Mouse (Mus musculus) urinary bladder, adult 2 months (tissue): ENCODE results near the gene Abl2. TPM values are rescaled to one million over a fixed set of nuclear protein-coding genes. Genes with fewer than 3 reads are reported as not detected.

Experiments used
- DNase-seq: peaks from one replicate; pipeline ENCODE4 v3.0.0; 2022; ENCODE audit warnings: low spot score
- polyA plus RNA-seq: library from polyadenylated mRNA; depleted of rRNA; stranded (reverse); fragments of >200 nt; gene quantifications from 2 replicates; pipeline ENCODE4 v1.2.3, GENCODE M21; 2012

The Abl2 gene
- polyA plus RNA-seq, 1 experiment: 7.0 TPM

DNA sequence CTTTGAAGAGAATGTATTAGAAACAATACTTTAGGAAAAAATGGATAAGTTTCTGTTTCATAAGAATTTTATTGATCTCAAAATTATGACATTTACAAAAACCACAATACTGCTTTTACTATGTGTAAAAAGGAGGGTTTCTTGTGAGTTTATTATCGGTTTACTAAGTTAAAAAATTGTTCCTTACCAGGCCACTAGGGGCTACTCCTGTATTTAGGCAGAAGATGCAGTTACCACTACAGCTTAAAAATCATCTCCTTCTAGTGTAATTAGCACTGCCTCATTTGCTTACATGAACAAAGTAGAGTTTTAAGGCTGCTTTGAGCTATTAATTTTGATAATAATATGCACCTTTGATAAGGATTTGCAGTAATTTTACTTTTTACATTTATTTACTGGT lies 25.6 kb downstream of the Abl2 start:
- no peak for DNase-seq

DNA sequence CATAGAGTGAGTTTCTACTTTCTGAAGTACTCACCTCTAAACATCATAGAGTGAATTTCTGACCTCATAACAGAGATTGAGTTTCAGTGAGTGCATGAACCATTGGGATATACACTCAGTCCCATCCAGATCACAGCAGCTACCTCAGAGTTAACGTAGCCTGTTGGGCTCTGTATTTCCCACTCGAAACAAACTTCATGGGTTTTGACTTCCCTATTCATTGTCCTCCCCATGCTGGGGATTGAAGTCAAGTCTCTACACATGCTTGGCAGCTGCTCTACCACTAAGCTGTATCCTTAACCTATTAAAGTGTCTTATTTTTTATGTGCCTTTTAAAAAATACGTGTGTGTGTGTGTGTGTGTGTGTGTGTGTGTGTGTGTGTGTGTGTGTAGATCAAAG lies 26.9 kb downstream of the Abl2 start:
- no peak for DNase-seq

DNA sequence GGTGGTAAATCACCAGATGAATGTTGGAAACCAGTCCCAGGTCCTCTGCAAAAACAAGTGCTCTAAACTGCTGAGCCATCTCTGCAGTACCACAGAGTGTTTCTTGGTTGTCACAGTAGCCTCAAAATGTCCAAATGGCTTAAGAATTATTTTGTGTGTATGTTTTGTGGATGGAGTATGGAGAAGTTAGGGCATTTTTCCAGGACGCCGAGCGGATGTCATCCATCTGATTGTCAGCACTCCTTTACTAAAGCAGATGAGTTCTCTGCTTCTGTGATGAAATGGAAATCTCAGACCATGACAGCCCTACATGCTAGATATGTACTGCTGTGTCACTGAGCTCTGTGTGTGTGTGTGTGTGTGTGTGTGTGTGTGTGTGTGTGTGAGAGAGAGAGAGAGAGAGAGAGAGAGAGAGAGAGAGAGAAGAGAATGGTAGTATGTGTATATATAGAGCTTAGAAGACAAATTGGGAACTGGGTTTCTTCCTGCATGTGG lies 31.3 kb downstream of the Abl2 start:
- no peak for DNase-seq

DNA sequence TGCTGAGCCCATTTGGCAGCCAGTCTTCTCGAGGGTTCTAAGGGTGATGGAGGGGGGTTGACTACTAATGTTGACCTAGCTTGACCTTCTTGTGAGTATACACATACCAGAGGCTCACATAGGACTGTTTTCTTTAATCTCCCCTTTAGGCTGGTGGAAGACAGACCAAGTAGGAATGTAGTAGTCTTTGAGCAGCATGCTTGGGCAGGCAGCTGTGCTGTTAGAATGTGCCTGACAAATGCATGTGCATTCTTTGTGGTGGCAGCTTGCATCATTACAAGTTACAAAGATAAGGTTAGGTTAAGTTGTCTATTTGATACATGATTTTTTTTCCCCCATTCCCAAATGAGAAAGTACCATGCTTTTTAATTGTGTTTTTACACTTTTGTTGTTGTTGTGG lies 31.8 kb downstream of the Abl2 start:
- DNase-seq: no peak

DNA sequence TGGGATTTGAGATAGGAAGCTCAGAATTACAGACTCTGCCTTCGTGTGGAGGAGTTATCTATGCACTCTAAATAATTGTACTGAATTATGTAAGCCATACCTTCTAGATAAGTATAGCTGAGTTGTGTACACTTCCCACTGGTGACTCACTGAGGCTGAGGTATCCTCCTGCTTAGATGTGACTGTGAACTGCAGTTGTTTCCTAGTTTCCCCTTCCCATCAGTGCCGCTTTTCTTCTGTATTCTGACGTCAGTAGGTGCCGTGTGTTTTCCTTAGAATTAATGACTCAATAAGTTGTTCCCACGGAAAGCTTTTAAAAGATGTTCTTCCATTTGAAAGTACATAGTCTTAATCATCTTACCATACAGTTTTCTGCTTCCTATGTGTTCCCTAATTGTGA lies 34.7 kb downstream of the Abl2 start:
- DNase-seq: no peak

DNA sequence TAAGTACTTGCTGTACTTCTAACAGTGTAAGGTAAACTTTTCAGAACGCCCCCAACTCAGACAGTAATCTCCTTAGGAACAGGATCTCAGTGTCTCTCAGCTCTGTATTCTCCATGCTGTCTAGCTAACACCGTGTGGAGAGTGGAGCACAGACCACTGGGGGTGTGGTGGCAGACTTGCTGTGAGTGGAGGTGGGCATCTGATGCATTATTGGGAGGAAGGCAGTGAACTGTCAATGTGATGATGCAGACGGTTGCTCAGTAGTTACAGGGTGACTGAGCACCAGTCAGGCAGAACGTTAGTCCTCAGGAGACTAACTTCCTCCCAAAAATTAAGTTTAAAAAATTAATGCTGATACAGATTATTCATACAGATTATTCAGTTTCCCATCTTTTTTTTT lies 38.5 kb downstream of the Abl2 start:
- no peak for DNase-seq

DNA sequence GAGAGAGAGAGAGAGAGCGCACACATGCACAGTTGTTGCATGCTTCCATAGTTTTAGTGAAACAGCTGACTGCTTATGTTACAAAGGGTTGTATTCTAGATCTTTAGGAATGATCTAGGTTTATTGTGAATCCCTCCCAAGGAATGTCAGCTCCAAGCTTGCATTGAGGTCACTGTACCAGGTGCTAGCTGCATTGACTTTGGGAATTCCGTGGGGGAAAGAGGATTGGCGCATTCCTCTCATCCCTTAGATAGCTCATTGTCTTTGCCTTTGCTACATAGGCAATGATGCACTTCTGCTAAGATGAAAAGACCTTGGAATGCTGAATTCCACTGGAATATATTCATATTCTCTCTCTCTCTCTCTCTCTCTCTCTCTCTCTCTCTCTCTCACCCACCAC lies 44.0 kb downstream of the Abl2 start:
- DNase-seq: no peak

DNA sequence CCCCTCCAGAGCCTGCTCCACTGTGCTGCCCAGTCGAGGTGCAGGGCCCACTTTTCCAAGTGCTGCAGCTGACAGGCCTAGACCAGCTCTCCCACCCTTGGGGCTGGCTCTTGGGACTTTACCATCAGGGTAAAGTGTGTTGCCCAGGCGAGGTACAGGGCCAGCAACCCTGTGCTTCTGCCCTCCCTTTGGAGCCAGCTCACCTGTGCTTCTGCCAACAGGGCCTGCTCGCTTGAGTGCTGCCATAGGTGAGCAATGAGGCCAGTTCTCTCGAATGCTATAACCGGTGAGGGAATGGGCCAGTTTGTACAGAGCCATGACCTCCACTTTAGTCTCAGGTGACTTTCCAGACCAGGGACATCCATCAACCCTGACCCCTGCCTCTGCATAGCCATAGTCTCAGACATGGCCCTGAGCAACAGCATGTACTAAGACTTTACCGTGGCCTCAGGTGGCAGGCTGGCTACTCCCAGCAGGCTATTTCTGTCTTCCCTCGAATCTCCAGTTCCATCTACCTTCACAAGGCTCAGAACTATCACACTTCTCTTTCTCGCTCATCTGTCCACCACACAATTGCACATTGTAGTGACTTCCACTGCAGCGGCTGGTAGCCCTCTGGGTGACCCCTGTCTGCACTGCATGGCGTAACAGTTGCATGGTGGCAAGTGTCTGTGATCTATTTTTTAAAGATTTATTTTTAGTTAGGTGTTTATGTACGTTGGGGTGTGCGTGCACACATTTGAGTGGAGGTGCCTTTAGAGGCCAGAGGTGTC lies 46.7 kb downstream of the Abl2 start:
- no peak for DNase-seq

DNA sequence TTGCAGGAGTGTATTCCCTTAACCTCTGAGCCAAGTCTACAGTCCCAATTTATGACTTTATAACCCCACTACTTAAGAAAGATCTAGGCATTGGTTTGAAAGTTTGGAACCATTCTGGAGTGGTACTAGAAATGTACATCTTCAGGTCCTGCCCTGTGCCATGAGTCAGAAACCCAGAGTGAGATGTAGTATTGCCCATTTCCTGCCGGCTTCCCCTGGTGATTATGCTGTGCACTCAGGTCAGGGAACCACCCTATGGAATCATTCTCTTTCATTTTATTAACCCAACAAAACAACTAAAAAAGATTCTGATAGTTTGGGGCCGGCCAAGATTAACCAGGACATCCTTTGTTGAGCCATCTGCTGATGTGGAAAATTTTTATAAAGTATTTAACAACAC lies 47.4 kb downstream of the Abl2 start:
- no peak for DNase-seq

DNA sequence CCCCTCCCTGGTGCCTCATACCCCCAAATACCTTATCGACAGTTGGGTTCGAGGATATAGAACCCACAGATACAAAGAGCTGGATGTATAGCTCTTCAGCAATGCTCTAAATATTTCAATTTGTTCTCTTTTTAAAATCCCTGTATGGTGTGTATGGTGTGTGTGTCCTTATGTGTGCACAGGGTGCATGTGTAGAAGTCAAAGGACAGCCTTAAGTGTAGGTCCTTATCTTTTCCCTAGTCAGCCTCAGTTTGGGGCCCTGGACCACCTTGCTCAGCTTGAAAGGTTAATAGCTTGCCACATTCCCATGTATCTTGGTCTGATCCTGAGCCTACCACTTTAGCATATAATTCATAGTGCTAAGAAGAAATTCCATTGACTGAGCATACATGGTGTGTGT lies 49.9 kb downstream of the Abl2 start:
- DNase-seq: no peak

DNA sequence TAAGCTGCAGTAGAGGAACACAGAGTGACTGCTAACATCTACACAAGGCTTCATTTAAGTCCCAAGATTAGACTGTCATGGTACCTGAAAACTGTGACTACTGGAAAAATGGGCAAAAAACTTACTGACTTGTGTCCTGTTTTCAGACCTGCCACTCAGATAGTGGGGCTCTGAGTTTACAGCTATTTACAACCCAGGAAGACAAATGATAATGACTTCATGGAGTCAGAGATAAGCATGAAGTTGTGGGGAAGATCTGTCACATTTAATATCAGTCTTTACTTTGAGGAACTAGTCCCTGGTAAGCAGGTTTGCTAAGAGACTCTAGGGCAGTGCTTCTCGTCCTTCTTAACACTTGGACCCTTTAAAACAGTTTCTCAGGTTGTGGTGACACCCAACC lies 51.7 kb downstream of the Abl2 start:
- no peak for DNase-seq

DNA sequence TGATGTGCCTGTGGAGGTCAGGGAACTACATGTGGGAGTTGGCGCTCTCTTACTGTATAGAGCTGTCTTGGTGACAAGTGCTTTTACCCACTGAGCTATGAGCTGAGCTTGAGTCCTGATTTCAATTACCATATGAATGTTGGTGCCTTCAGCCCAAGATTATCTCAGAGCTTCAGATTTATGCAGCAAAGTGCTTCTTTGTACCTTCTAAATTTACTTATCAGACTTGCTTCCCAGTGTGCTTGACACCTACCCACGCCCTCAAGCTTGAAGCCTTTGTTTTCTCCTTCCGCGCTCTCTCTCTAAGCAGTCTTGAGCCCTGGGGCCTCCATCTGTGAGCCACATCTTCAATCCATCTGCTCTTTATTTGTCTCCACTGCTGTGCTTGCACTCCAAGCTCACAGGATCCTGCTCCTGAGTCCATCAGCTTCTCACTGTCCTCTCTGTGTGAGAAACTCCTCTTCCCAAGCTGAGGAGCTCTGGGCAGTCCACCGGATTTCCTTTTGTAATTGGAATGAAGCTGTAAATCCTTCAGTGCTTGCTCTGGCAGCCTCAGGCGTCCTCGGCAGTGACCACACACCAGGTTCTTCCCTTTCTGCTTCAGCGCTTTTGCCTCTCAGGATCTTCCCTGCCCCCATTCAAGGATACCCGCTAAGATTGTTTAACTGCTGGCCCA lies 55.4 kb downstream of the Abl2 start:
- no peak for DNase-seq

DNA sequence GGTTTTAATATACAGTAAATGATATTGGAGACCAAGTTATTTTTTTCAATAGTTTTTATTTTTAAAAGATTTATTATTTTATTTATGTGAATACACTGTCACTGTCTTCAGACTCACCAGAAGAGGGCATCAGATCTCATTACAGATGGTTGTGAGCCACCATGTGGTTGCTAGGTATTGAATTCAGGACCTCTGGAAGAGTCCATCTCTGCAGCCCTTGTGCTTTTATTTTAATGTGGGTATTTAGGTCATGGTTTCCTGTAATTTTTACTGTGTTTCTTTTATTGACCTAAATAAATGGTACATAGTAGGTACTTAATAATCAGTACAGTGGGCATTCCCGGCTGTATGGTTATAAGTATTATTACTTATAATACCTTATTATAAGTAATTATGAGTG lies 56.1 kb downstream of the Abl2 start:
- no peak for DNase-seq

DNA sequence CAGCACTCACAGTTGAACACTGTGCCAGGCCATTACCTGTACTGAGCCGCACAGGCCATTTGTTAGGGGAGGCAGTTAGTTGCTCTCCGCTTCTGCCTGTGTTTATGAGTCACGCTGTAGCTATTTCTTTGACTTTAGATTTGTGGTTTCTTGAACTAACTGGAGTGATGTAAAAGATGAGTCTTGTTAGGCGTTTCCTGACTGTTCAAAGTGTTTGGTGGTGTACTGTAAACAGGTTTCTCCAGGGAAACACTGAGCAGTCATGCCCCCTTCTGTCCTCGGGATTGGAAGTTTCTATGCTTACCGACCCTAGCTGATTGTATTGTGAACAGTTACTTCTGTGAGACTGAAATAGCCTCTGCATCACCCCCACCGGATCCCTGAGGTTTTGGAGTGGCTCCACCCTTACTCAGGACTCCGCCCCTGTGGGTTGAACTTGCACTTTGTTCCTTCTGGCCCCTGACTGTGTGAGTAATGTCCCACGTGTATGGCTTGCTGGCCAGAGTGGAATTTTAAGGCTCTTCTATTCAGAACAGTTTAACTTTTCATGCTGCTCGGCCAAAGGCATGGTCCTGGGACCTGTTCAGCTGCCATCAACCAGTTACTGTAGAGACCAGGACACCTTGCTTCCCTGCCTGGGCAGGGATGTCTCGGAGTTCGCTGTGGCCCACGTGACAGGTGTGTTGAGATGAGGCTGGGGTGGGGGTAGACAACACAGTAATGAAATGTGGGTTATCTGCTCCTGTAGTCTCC lies 57.0 kb downstream of the Abl2 start:
- peak; percentile 49 for DNase-seq

DNA sequence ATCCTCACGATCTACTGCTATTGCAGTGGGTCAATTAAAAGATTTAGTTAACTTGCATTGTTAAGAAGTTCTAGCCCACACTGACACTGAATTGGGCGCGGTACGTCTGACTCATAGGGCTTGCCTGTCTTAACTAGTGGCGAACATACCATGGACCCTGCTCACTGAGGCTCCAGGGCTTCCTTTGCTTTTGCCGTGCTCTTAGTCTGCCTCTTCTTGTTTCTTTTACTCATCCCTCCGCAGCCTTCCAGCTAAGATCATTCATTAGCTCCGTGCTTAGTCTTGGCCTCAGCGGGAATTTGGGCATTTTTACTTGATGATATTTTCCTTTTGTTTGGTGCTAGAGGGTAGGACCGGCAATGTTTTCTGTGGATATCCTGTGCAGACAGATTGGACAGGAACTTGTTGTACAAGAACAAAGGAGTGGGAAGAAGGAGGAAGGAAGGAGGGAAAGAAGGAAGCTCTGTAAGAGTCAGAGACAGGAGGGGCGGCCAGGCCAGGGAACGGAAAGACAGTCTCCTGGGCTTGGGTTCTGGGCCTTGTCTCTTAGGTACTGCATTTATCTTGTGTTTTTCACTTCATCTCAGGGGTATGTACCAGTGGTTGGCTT lies 58.5 kb downstream of the Abl2 start:
- DNase-seq: no peak

DNA sequence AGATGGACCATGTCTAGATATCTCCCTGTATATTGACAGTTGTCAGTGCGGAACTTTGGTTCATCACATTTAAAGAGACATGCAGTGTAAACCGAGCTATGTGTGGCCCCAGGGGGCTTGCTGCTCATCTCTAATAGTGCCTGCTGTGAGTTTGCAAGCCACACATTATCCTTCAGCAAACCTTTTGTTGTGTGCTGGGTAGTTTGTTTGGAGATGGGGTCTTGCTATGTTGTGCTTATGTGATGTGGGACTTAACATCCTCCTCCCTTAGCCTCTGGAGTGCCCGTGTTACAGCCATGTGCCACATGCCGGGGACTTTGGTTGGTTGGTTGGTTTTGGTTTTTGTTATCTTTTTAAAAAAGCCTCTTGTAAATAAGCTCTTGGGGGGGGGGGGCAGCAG lies 59.2 kb downstream of the Abl2 start:
- DNase-seq: no peak

DNA sequence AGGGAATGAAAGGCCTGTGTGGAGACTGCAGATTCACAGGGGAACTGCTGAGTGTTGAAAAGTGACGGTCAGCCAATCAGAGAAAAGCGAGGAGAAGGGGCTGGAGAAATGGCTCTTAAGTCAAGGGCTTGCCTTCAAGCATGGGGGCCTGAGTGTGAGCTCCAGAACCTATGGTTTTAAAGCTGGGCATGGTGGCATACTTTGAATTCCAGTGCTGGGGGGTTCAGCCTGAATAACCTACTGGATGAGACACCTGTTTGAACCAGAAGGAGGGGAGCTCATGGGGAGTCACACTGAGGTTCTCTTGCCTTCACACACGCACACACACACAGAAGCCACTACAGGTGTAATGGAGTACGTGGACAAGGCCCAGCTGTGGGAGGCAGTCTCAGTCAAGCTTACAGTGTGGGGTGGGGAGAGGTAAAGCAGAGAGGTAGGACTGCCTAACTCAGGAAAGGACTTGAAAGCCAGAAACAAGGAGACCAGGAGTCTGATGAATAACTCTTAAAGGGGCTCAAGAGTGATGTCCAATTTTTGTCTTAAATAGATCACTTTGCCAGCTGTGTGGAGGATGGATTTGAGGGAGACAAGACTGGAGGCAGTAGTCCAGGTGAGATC lies 61.8 kb downstream of the Abl2 start:
- no peak for DNase-seq

DNA sequence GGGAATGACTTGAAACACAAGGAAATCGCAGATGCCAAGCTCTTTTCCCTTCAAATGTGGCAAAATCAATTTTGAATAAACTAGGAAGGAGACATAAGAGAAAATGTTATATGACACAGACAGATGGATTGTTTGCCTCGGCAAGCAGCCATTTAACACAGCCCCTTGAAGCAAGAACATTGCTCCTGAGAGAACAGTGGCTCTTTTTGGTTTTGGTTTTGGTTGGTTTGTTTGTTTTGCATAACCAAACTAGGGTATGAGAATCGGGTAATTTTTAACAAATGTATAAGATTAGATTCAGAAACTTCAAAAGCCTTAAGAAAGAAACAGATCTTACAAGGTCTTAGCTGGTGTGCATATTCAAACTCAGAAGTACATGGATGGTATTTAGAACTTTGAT lies 62.4 kb downstream of the Abl2 start:
- DNase-seq: no peak

DNA sequence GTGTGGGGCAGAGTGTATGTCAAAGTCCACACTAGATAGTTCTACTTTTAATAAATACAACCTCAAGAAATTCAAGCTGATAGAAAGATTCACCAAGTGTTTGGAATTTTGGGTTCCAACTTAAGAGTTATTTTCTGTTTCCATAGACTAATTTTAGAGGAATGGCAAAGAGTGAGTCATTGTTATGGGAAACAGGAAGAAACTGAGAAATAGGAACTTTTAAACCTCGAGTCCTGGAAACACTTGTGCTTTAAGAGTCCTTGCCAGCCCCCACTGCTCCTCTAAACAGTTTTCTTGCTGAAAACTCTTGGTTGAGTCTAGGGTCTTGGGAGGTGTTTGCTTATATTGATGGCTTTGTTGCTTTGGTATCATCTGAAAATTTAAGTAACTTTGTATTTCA lies 65.6 kb downstream of the Abl2 start:
- DNase-seq: no peak

DNA sequence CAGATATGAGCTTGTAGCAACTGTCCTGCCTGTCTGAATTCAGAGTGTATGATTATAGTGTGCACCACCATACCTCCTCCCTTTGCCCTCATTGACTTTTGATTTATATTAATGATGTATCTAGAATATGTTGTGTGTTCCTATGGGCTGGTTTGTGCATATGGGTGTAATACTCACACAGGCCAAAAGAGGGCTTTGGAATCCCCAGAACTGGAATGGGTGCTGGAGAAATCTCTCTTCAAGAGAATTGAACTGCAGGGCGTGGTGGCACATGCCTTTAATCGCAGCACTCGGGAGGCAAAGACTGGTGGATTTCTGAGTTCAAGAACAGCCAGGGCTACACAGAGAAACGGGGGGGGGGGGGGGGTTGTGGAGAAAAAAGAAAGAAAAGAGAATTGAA lies 68.1 kb downstream of the Abl2 start:
- no peak for DNase-seq

DNA sequence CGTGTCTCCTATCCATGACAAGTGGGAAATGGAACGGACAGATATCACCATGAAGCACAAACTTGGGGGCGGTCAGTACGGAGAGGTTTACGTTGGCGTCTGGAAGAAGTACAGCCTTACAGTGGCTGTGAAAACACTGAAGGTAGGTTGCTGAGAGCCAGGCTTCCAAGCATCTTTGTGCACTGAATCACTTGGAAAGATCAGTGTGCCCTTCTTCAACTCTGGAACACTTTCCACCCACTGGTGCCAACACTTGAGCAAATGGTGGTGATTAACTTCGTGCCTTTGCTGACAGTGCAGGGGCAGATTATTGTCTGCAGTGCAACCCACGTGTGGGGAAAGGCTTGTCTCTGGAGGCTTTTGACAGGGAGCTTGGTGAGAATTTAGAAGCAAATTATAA lies 71.4 kb downstream of the Abl2 start:
- DNase-seq: no peak

DNA sequence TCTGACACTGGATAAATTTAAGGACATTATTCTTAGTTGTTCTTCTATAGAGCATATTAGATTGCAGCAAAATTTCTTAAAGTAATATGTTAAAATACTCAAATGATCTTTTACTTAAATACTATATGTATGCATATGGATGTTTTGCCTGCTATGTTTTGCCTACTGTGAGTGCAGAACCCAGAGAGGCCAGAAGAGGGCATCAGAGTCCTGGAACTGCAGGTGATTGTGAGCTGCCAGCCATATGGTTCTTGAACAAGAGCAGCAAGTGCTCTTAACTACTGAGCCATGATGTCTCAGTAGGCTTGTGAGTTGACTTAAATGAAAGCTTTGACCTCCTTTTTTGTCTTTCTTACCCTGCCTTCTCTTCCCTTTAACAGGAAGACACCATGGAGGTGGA lies 72.4 kb downstream of the Abl2 start:
- no peak for DNase-seq
